Mouse (Mus musculus) brain, adult 2 months (tissue): Measurements from ENCODE around the gene Gdi2.

ENCODE experiments used
- DNase-seq: peaks from one replicate; pipeline ENCODE4 v3.0.0; 2011; ENCODE audit warnings: low read depth, low spot score

Gdi2 gene

GRCm38 (mm10) chr13:3547410-3547809, 9.5 kb downstream of the Gdi2 start:
- DNase-seq = peak; percentile 39

GRCm38 (mm10) chr13:3547856-3548255, 10.0 kb downstream of the Gdi2 start:
- no peak for DNase-seq

GRCm38 (mm10) chr13:3563130-3563529, 25.3 kb downstream of the Gdi2 start:
- DNase-seq = no peak

- no peak for DNase-seq
Measured at GRCm38 (mm10) chr13:3563953-3564352, 26.1 kb downstream of the Gdi2 start.

GRCm38 (mm10) chr13:3590789-3591188, 52.9 kb downstream of the Gdi2 start:
- DNase-seq = peak; percentile 15

GRCm38 (mm10) chr13:3594311-3594710, 56.4 kb downstream of the Gdi2 start:
- no peak for DNase-seq

- no peak for DNase-seq
Measured at GRCm38 (mm10) chr13:3596232-3596631, 58.4 kb downstream of the Gdi2 start.

GRCm38 (mm10) chr13:3609780-3610117, 71.9 kb downstream of the Gdi2 start:
- no peak for DNase-seq

GRCm38 (mm10) chr13:3610118-3610794, 72.4 kb downstream of the Gdi2 start:
- peak; percentile 31 for DNase-seq

- DNase-seq = peak; percentile 100
Measured at GRCm38 (mm10) chr13:3610795-3611438, 73.1 kb downstream of the Gdi2 start, which contains the start of gene Fam208b. Gene Fam208b (minus strand): TSS chr13:3611108.
